Mouse (Mus musculus) lung, postnatal 0 days (tissue): ENCODE results near the gene Scd2.

Experiments
- CTCF ChIP-seq: IDR thresholded peaks from 2 replicates; pipeline ENCODE4 v1.5.1; 2016; ENCODE audit warnings: antibody characterized with exemption, mild to moderate bottlenecking
- EP300 ChIP-seq: IDR thresholded peaks from 2 replicates; pipeline ENCODE4 v1.6.1; 2016; ENCODE audit warnings: antibody characterized with exemption, mild to moderate bottlenecking, control low read depth

GRCm38 (mm10) chr19:44300520-44300919 lies 7.0 kb downstream of the Scd2 start:
- TF ChIP-seq CTCF (no peak), EP300 (no peak)
